Mouse (Mus musculus) liver, embryonic 16.5 days (tissue): Measurements from ENCODE around the gene Wasl. TPM values are rescaled to one million over a fixed set of nuclear protein-coding genes. Genes with fewer than 3 reads are reported as not detected.

Experiments used
- ATAC-seq: fragments of 200-750 bp; cut with Nextera tagmentation; 2 replicates; pipeline ENCODE4 v1.8.0; 2017; ENCODE audit warnings: low read depth, mild to moderate bottlenecking, moderate number of reproducible peaks, moderate library complexity
- H3K27ac ChIP-seq: fragments of 300-500 bp; sonication (generic); 2 replicates; pipeline ENCODE4 v1.5.1; 2014; ENCODE audit warnings: mild to moderate bottlenecking, low read length
- H3K27me3 ChIP-seq: fragments of 300-500 bp; sonication (generic); 2 replicates; pipeline ENCODE4 v1.6.1; 2014; ENCODE audit warnings: low read depth, low read length, mixed read lengths; ENCODE audit not compliant: control insufficient read depth, insufficient read depth
- H3K36me3 ChIP-seq: fragments of 300-500 bp; sonication (generic); 2 replicates; pipeline ENCODE4 v1.6.1; 2014; ENCODE audit warnings: mild to moderate bottlenecking; ENCODE audit not compliant: control insufficient read depth, insufficient read depth
- H3K4me1 ChIP-seq: fragments of 300-500 bp; sonication (generic); 2 replicates; pipeline ENCODE4 v1.6.1; 2014; ENCODE audit warnings: low read depth, low read length, mixed read lengths; ENCODE audit not compliant: control insufficient read depth
- H3K4me2 ChIP-seq: fragments of 300-500 bp; sonication (generic); 2 replicates; pipeline ENCODE4 v1.6.1; 2014; ENCODE audit warnings: low read depth, low read length, mixed read lengths
- H3K4me3 ChIP-seq: fragments of 300-500 bp; sonication (generic); 2 replicates; pipeline ENCODE4 v1.5.1; 2014; ENCODE audit warnings: low read depth, mild to moderate bottlenecking, low read length
- H3K9ac ChIP-seq: fragments of 300-500 bp; sonication (generic); 2 replicates; pipeline ENCODE4 v1.6.1; 2014; ENCODE audit warnings: low read depth, low read length
- H3K9me3 ChIP-seq: fragments of 300-500 bp; sonication (generic); replicated peaks from 2 replicates; pipeline ENCODE4 v1.6.1; 2016; ENCODE audit warnings: low read length; ENCODE audit not compliant: control insufficient read depth
- WGBS: fragments of 180-500 bp; shearing (Covaris S2); extraction: QIAGEN DNeasy Blood & Tissue Kit; methylation state at CpG from one replicate; pipeline ENCODE4 v1.1.7; 2014; ENCODE audit not compliant: insufficient replicate concordance; 5-methylcytosine and 5-hydroxymethylcytosine counted together
- polyA plus RNA-seq: library from polyadenylated mRNA; unstranded; fragments of >200 nt; fragmentation: Nextera tagmentation; extraction: Ambion mirVana; gene quantifications from 2 replicates; pipeline ENCODE4 v1.2.1, GENCODE M21; 2015

Wasl gene
- polyA plus RNA-seq, 1 experiment from 2014 or later: 26.1 TPM

DNA sequence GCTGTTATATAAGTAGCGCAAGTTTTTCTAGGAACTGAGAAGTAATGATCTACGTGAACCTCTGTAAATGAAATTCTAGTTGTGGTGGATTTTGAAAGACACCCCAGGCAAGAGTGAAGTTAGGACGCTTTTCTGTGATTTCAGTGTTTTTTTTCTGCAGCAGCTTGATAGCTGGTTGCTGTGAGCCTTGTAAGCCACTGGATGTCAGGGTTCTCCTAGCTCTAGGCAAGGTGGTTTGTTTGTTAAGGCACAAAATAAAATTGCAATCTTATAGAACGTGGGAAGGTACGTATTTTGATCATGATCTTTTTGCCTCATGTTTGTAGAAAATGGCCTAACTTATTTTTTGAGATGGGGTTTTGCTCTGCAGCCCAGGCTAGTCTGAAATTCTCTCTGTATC is 95.8 kb downstream of the Wasl start:
- H3K9me3 ChIP-seq: no peaks in the 10 kb centered on the region
- H3K27ac ChIP-seq: no peak overlapping the region
- no peaks in the 10 kb centered on the region for H3K4me1 ChIP-seq
- no peak overlapping the region for H3K9ac ChIP-seq
- ATAC-seq: no peak
- H3K27me3 ChIP-seq: no peaks in the 10 kb centered on the region
- 70% methylated on average over 5 of the region's 5 CpGs for WGBS
- no peaks in the 10 kb centered on the region for H3K36me3 ChIP-seq
- no peak overlapping the region for H3K4me2 ChIP-seq
- H3K4me3 ChIP-seq: no peak overlapping the region

DNA sequence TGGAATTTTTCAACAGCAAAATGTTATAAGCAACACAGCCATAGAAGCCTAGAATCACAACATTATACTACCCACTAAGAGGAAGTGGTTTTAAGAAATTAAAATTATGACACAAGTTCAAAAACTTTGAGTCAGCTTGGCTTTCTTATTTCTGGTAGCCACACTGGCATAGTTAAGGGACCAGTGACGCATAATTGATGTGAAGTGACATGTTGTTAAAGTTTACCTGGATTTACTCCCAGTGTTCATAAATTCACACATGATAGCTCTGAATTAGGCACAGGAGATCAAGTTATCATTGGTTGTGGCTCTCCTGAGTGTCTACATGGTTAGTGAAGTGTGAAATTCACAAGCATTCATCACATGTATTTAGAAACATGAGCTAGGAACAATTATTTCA is 99.9 kb downstream of the Wasl start:
- ATAC-seq: no peak
- no peak overlapping the region for H3K4me3 ChIP-seq
- H3K27ac ChIP-seq: no peak overlapping the region
- no peaks in the 10 kb centered on the region for H3K4me1 ChIP-seq
- no peak overlapping the region for H3K9ac ChIP-seq
- H3K4me2 ChIP-seq: no peak overlapping the region
- H3K36me3 ChIP-seq: no peaks in the 10 kb centered on the region
- WGBS: 66% methylated on average over 1 of the region's 1 CpGs
- H3K9me3 ChIP-seq: no peaks in the 10 kb centered on the region
- no peaks in the 10 kb centered on the region for H3K27me3 ChIP-seq

DNA sequence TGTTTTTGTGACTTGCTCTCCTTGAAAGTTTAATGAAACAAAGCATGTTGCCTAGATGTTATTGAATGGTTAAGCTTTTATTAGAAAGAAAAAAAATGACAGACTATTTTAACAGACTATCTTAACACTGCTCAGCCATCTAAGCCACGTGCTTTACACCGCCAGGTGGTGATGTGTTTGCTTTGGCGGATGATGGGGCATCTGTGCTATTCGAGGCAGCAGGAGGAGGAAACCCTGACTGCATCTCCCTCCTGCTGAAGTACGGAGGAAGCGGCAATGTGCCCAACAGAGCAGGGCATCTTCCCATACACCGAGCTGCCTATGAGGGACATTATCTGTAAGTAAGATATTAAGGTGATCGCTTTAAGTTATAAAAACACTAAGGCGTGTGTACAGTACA is 100.7 kb downstream of the Wasl start:
- Histone ChIP-seq H3K4me3 (no peak overlapping the region), H3K27me3 (no peaks in the 10 kb centered on the region), H3K27ac (no peak overlapping the region), H3K4me1 (no peaks in the 10 kb centered on the region), H3K9ac (no peak overlapping the region), H3K9me3 (no peaks in the 10 kb centered on the region), H3K36me3 (no peaks in the 10 kb centered on the region), H3K4me2 (no peak overlapping the region)
- no peak for ATAC-seq
- WGBS: 62% methylated on average over 9 of the region's 9 CpGs

Other genes starting within 250 kb of the Wasl start
- 0.04 TPM in 1 of 2 replicates, not detected in the other for gene Iqub, start 149.9 kb downstream of the Wasl start, polyA plus RNA-seq
- gene Ndufa5, start 137.0 kb downstream of the Wasl start, polyA plus RNA-seq: 175 and 193 TPM in 2 replicates
- 0.04 TPM in 1 of 2 replicates, not detected in the other for gene Asb15, start 136.9 kb downstream of the Wasl start, polyA plus RNA-seq
- gene Lmod2, start 67.2 kb downstream of the Wasl start, polyA plus RNA-seq: 0.31 and 0.33 TPM in 2 replicates
- 0.04 TPM in 1 of 2 replicates, not detected in the other for gene Hyal6, start 68.2 kb upstream of the Wasl start, polyA plus RNA-seq
- gene Hyal4, start 83.3 kb upstream of the Wasl start, polyA plus RNA-seq: 0.02 TPM in 1 of 2 replicates, not detected in the other
- gene Spam1, start 126.2 kb upstream of the Wasl start, polyA plus RNA-seq: not detected in 2 replicates
- gene Hyal5, start 193.0 kb upstream of the Wasl start, polyA plus RNA-seq: 0.11 TPM in 1 of 2 replicates, not detected in the other